Mouse (Mus musculus): ENCODE measurements around the gene 2310079G19Rik.

- TF ChIP-seq CTCF (conservative IDR thresholded peaks at IDR 0.05; ENCODE audit: insufficient read depth, insufficient read length, low read depth, low read length) = no peak
- no peak for TF ChIP-seq POLR2A (IDR thresholded peaks at IDR 0.05; ENCODE audit: low read depth, low read length)
Observed at GRCm38 (mm10) chr16:88635142-88635541, 7.7 kb upstream of the 2310079G19Rik start.
